Mouse (Mus musculus) myocyte (in vitro differentiated cells): ENCODE measurements around the gene Gspt1.

Experiments
- MYOD1 ChIP-seq, 3 experiments: IDR thresholded peaks; one replicate each; pipeline ENCODE4 v1.6.1; 2011; ENCODE audit warnings: control low read depth in 2 of 3, low read depth in 2 of 3, mild to moderate bottlenecking in 2 of 3, moderate library complexity in 1 of 3; ENCODE audit not compliant: insufficient read length in 2 of 3, control insufficient read depth in 1 of 3
- POLR2A ChIP-seq: IDR thresholded peaks from one replicate; pipeline ENCODE4 v1.6.1; 2011; ENCODE audit warnings: low read depth, mild to moderate bottlenecking, control low read depth, moderate library complexity; ENCODE audit not compliant: insufficient read length
- SRF ChIP-seq: IDR thresholded peaks from one replicate; pipeline ENCODE4 v1.6.1; 2011; ENCODE audit warnings: low read depth; ENCODE audit not compliant: control insufficient read depth, insufficient read length
- TCF12 ChIP-seq: IDR thresholded peaks from one replicate; pipeline ENCODE4 v1.6.1; 2011; ENCODE audit warnings: mild to moderate bottlenecking, control low read depth; ENCODE audit not compliant: poor library complexity, insufficient read depth, severe bottlenecking
- USF1 ChIP-seq: IDR thresholded peaks from one replicate; pipeline ENCODE4 v1.6.1; 2011; ENCODE audit warnings: low read depth, mild to moderate bottlenecking, control low read depth, moderate library complexity

DNA sequence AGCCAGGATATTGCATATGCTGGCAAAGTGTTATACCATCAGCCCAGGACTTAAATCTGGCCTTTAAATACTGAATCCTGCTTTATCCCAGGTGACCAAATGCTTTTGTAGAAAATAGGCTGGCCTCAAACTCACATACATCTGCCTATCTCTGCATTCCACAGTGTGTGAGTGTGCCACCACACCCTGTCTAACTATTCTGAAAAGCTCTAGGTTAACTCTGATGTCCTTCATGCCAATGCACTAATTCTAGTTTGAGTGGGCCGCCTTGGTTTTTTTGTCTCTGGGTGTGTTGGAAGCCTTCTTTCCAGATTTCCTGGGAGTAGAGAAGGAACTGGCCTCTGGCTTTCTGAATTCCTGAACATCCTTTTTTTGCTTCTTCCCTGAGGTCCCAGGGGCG lies 60.9 kb downstream of the Gspt1 start:
- no peak for TF ChIP-seq POLR2A
- TF ChIP-seq SRF = no peak
- TF ChIP-seq TCF12 = no peak
- no peak for TF ChIP-seq USF1
- TF ChIP-seq MYOD1 (IDR thresholded peaks at IDR 0.05; ENCODE audit: control insufficient read depth in 1 of 3, insufficient read length in 2 of 3, low read depth in 2 of 3) = no peak
